Mouse (Mus musculus): ENCODE measurements around the gene Scube1.

Gene Scube1

DNA sequence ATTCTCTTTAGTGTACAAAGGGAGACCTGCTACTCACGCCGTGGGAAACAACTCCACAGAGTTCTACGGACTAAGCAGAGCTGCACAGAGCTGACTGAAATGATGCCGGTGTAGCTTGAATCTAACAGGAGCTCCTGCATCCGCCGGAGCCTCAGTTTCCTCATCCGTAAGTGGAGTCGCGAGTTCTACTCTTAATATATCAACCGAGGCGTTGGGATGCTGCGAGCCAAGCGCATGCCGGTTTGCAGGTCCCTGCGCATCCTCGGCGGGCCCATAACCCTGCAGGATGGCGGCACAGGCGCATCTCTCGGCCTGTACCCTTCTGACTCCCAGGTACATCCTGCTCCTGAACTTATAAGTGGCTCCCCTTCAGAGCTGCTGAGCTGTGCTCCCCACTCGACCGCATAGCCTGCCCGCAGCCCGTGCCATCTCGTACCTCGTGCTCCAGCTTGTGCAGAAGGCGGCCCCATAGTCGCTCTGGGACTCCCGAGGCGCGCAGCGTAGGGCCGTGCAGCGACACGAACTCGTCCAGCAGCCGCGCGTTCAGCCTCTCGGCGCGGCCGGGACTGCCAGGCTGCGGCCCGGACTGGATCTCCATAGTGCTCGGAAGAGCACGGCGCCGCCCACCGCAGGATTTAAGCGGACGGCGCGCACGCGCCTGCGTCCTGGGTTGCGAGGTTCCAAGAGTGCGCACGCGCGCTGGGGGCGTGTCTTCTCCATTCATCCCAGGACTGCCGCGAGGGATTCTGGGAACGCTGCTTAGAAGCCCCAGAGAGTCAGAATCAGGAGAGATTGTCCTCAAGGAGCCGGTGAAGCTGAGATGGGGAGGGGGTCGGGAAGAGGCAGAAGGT lies 130.1 kb downstream of the Scube1 start, which contains the start of gene Ttll12:
Gene Ttll12, minus strand, starts transcription at position 645 of the 851 bp plus-strand sequence.
- DNase-seq (ENCODE audit: low read depth): peak; percentile 92

DNA sequence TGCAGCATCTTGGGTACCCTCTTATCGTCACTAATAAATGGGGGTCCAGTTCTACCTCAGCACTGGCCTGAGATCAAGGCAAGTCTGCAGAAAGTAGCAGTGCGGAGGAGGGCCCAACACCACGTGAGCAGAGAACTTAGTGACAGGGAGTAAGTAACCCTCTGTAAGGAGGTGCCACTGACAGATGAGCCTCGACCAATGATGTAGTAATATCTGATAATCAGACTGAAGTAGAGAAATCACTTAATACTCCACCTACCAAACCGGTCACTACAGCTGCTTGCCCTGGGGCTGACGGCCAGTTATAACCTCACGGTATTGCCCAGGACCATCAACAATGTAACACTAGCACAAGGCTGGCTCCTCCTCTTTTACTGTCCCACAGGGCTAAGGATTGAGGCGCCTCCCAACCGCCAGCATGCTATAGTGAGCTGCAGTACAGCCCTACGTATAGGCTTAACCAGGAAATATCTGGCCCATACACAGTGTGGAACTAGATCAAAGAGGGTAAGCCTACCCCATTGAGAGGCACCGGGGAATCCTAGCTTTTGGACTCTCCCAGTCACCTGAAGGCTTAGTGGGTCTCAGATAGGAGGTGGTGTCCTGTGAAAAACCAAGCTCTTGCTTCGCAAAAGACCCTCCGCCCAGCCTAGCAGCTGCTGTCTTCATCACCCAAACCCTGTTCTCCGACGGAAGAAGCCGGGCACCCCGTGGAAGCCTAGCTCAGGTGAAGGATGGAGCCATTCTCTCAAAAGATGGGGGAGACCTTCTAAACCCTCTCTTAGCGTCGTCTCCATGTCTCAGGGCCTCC lies 130.9 kb downstream of the Scube1 start:
- DNase-seq (ENCODE audit: low read depth): peak; percentile 52

DNA sequence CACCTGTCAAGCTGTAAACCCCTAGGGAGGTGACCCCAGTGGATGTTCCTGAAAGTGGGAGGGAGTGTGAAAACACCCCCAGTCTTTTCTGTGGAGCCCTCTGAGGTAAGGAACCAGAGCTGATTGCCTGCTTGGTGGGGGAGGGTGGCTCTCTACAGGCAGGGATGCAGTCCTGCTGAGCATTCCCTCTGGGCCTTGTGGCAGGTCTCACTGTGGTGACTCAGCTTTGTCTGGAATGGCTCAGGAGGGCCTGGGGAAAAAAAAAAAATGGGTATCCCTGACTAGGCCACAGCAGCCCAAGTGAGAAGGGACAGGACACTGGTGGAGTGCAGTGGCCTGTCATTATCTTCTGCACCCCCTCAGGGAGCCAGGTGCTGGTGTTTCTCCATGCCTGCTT lies 131.6 kb downstream of the Scube1 start:
- DNase-seq (ENCODE audit: low read depth): no peak

DNA sequence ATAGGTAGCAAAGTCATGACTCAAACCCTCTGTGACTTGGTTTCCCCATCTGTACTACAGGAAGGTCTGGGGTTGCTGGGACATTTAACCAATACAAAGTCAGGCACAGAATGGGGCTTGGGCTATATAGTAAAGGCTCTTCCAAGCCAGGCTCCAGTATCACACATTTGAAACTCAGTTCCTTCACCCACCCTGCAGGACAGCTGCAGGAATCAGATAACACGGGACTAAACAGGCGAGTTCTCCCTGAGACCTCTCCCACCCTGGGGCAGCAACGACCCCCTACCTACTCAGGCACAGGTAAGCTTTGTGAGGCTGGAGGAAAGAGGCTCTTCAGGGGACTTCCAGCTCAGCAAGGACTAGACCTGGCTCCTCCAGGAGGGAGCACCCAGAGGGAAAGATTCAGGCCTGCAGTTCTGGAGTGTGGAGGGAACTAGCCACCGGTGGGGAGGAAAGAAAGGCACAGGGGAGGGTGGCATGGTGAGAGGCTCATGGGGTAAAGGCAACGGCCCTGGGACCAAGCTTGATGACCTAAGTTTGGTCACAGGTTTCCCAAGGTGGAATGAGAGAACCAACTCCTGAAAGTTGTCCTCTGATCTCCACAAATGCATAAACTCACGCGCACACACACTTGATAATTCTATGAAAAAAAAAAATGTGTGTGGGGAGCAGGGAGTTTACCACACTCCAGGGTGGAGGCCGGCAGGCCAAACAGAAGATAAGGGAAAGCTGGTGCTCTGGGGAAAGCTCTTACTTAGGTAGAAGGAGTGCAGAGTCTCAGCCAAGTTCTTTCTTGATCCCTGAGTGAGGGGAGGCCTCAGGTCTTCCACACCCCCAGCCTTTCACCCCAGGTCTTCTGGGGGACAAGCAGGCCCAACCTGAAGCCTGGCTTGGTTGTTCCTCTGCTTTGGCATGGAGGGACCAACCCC lies 132.3 kb downstream of the Scube1 start:
- DNase-seq (ENCODE audit: low read depth): no peak

DNA sequence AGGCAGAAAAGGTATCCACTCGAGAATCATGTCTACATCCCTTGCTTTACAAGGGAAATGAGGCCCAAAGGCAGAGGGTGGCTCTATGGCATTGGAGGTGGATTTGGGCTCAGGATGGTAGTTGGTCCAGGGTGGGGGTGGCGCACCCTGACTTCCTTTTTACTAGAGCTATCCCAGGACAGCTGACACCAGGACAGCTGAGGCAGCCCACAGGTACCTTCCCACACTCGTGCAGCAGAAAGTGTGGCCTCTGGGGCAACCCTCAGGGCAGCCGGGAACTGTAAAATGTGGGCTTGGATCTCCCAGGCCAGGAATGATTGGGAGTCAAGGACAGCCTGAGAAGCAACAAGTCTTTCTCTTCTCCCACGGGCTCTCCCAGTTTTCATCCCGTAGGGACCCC lies 133.1 kb downstream of the Scube1 start:
- no peak for DNase-seq (ENCODE audit: low read depth)

DNA sequence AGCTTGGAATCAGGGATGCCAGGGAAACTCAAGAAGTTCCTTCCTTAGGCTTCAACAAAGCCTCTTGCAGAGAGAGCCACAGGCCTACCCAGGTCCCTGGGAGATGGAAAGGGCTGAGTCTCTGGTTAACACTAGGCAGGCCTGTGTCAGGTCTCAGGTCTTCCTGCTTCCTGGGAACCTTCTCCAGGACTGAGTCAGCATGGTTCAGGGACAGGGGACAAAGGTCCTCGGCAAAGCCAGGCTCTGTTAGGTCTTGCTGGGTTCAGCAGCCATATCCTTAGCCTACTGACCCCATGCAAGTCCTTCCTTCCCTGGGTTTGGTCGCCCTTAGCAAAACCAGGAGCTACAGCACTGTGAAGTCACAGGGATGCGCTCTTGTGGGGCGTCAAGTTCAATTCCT lies 134.0 kb downstream of the Scube1 start:
- no peak for DNase-seq (ENCODE audit: low read depth)

DNA sequence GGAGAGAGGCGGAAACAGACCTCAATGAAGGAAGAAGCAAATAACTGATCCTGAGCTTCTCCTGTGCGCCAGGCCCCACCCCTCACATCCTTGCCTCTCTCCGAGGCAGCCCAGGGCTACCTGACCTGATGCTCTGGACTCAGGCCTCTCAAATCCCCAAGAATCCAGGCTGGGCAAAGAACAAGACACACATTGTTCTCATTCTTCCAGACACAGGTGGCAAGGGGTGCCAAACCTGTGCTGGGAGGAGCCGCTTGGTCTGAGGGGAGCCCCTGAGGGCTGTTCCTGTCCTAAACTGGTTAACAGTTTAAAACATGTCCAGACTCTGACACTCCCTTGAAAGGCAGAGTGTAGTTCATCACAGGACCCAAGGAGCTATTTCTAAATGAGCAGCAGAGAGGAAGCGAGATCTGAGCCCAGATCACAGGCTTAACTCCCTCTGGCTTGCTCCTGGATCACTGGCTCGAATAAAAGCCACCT lies 140.0 kb downstream of the Scube1 start:
- DNase-seq (ENCODE audit: low read depth): no peak

DNA sequence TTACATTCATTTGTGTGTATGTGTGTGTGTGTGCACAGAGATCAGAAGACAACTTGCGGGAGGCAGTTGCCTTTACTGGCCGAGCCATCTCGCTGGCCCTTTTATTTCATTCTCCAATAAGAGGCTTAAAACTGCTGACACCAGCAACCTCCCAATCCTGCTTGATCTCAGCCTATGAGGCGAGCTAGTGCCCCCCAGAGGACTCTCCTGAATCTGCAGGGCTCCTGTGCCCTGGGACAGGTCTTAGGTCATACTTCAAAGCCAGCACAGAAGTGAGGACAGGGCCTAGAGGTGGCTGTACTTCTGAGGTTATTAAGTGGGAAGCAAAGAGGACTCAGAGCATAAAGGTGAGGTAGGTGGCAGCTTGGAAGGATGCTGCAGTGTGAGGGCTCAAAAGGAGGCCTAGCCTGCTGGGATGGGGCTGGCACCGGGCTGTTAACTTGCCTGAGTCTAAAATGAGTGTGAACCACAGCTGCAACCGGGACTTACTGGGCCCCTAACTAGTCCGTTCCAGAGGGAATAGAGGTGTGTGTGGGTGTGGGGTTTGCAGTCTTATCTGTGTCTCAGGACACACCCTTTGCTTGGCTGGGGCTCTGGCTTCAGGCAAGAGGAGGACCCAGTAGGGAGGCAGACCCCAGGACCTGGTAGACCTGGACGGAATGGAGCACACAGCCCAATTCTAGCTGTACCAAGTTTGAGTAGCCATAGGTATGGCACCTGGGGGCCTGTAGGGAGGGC lies 141.2 kb downstream of the Scube1 start:
- DNase-seq (ENCODE audit: low read depth): peak; percentile 43

DNA sequence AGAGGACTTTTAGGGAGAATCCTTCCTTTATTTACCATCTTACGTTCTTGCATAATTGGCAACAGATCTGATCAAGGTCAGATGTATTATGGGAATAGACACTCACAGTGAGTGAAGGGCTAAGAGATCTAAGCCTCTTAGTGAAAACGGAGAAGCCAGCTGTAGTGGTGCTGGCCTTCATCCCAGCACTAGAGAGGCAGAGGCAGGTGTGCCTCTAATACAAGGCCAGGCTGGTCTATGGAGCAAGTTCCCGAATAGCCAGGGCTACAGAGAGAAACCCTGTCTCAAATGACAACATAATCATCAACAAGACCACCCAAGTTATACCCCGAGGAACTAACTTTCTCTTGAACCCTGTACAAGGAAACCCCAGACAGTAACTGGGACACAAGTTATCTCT lies 141.9 kb downstream of the Scube1 start:
- no peak for DNase-seq (ENCODE audit: low read depth)

DNA sequence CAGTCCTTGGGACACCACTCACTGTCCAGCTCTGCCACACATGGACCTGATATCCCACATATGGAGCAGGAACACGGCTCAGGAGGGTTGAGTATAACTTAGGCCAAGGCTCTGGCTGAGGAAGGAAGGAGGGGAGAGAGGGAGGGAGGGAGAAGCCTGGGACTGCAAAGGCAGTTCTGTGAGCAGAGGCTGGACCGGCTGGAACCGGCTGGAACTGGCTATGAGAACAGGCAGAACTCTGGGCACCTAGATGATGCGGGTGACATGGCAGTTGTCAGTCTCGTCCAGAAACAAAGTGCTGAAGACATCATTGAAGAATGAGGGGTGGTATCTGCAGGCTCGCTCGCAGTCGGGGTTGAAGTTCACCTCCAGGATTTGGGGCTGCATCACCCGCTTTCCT lies 148.2 kb downstream of the Scube1 start:
- no peak for DNase-seq (ENCODE audit: low read depth)

DNA sequence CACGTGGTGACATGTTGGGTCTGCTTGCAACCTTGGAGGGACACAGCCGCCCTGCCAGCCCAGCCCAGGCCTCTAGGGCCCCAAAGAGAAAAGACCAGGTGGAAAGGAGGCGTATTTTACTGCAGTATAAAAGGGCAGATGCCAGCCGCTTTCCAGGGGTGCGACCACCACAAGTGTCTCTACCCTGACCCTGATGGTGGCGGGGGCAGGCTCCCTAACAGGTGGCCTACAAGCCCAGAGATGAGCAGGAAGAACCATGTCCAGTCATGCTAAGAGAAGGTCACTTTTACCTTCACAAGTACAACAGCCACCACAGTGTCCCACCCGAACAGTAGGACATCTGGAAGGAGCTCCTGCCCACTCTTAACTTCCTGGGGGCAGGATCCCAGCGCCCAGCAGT lies 149.3 kb downstream of the Scube1 start:
- no peak for DNase-seq (ENCODE audit: low read depth)

DNA sequence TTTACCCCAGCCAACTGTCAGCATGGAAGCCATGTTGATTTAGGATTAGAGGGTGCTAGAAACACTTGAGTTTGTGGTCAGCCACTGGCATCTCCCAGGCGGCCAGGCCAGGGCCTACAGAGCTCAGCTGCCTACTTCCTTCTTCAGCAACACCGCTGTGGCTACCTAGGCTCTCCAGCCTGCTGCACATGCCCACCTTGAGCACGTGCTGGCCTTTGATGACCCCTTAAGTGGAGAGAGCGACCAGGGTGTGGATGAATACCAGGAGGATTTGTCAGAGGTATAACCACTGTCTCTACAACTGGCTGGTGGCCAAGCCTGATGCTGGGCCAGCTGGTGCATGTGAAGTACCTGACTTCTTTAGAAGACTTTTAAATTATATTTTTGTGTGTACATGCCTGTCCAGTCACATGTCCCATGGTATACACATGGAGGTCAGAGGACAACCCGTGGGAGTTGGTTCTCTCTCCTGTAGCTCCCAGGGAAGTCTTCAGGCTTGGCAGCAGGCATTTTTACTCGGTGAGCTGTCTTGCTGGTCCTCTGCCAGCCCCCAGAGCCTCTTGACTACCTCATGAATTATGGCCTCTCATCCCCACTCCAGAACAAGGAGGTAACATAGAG lies 150.0 kb downstream of the Scube1 start:
- DNase-seq (ENCODE audit: low read depth): no peak

DNA sequence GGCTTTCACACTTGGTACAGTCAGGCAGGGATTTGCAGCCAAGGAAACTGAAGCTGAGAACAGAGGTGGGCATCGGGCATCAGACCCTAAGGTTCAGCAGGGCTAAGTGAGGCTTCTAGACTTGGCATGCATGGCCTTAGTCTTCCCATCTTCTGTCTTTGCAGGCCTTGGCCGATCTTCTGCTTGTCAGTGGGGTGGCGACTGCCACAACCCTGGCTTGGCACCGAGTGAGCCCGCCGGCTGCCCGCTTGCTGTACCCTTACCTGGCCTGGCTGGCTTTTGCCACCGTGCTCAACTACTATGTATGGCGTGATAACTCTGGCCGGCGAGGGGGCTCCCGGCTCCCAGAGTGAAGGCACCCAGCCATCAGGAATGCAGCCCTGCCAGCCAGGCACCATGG lies 151.2 kb downstream of the Scube1 start:
- DNase-seq (ENCODE audit: low read depth): no peak

DNA sequence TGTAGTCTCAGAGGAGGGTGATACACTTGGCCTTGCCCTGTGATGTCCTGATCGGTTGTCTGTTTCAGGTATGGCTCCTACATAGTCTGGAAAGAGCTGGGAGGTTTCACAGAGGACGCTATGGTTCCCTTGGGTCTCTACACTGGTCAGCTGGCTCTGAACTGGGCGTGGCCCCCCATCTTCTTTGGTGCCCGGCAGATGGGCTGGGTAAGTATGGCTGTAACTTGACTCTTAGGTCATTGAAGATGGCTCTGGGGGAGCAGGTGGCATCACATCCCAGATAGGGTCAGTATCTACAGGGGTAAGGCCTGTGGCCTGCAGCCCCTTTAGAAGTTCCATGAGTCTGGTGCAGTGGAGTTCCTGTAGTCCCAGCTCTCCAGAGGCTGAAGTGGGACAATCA lies 152.7 kb downstream of the Scube1 start:
- DNase-seq (ENCODE audit: low read depth): no peak

DNA sequence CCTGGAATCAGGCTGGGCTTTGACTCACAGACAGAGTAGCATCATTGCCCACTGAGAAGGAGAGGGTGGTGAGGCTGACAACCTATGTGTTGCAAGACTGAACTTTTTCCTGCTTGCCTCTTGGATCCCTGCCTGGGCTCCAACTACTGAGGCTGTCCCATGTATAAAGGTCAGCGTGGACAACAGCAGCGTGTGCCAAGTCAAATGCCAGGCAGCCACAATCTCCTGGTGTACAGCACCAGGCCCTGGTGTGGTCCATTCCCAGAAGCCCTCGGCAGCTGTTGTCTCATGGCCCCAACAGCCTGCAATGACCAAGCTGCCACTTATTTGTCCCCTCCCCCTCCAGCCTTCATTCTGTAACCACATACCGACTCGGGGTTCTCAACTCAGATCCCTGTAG lies 153.2 kb downstream of the Scube1 start:
- DNase-seq (ENCODE audit: low read depth): no peak

DNA sequence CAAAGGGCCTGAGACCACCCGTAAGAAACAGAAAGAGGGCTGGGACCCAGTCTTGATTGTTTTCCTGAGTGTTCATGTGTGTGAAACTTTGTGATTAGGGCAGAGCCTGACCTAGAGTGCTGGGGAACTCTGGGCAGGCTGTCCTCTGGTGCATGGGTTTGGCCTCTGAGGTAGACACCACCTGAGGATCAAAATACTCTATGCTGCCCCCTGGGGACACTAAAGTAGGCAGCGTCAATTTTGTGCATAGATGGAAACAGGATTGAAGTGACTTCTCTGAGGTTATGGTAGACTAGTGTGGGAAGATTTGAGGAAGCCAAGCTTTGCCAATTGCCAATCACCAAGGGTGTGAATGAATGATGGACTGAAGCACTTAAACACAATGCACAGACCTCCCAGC lies 154.2 kb downstream of the Scube1 start:
- DNase-seq (ENCODE audit: low read depth): peak; percentile 67

DNA sequence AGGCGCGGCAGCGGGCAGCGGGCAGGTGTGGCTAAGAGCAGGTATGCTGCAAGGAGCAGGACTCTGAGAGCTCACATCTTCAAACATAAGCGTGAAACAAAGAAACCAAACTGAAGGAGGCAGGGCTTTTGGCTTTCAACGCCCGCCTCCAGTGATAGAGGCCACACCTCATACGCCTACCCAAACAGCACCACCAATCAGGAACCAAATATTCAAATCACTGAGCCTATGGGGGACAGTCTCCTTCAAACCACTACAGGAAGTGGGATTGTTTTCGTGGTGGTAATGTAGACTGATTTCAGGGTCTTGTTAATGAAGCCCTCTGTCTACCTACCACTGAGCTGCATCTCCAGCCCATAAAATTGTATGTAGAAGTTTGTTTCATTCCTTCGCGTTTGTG lies 155.1 kb downstream of the Scube1 start:
- peak; percentile 51 for DNase-seq (ENCODE audit: low read depth)

DNA sequence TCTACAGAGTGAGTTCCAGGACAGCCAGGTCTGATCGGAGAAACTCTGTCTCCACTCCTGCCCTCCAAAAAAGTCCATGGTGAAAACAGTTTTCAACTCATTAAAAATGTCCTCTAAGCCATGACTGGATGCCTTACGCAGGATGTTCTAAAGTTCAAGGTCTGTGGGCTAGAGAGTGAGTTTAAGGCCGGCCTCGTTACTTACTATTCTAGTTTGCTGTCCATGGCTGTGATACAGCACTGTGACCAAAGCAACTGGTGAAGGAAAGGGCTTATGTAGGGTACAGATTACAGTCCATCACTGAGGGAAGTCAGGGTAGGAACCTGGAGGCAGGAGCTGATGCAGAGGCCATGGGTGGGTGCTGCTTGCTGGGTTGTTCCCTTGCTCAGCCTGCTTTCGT lies 156.3 kb downstream of the Scube1 start:
- DNase-seq (ENCODE audit: low read depth): no peak

DNA sequence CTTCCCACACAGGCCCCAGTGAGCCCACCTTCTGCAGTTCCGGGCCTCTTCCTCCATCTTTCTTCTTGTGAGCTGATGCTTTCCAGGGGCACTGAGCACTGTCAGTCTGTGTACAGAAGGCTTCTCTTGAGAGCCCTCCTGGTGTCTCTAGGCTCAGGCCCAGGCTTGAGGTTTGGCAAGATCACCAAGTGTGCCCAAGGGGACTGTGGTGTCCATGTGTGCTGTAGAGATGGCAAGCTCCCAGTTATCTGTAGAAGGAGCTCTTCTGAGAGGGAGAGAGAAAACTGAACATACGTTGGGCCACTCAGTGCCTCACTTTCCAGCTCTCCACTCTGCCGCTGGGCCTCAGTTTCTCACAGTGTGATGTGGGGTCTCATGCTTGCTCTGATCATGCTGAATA lies 157.1 kb downstream of the Scube1 start:
- no peak for DNase-seq (ENCODE audit: low read depth)

DNA sequence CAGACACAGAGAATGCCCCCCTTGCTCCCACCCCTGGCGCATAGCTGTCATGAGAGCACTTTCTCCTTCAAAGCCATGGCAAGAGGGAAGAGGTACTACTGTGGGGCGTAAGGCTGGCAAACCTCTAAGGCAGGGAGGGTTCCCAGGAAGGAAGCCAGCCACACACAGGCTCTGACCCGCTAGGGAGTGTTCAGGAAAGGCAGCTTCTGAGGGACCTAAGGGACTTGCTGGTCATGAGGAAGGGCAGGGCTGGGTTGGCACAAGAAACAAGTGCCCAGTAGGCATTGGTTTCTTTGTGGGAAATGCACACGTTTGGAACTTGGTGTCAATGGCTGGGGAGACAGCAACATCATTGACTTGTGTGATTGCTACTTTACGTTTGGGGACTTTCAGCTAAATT lies 158.8 kb downstream of the Scube1 start:
- no peak for DNase-seq (ENCODE audit: low read depth)

DNA sequence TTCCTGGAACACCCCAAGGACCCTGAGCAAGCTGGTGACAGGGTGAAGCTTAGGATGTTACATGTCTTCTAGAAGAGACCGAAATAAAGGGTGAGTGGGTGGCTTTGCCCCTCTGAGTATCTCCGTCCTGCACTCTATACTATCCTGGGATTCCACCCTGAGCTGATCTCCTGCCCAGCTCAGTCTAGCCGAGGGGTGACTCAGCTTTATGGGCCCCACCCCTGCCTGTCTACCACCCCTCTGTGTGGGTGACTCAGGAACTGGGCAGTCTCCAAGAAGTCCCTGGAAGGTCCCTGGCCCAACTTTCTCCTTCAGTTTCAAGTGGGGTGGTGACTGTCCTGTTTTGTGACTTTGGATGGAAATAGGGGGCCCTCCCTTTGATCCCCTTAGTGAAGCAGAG lies 159.4 kb downstream of the Scube1 start:
- DNase-seq (ENCODE audit: low read depth): no peak
